Mouse (Mus musculus): ENCODE measurements around the gene Gm20388.

DNA sequence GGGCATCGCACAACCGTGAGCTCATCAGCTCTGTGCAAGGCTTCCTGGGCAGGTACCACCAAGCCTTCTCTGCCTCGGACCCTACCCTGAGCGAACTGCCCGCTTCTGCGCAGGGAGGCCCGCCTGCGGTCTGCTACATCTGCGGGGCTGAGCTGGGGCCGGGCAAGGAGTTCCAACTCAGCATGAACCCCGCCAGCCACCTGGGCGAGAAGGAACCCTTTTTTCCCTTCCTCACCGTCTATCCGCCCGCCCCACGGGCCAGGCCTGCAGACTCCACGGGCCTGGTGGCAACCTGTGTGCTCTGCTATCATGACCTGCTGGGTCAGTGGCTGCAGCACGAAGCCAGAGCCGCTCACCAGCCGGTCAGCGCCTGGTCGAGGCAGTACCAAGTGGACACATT lies 319.4 kb downstream of the Gm20388 start:
- TF ChIP-seq GATA1 (IDR thresholded peaks at IDR 0.05; ENCODE audit: low read length), result no peak
- no peak for TF ChIP-seq TAL1 (IDR thresholded peaks at IDR 0.05; ENCODE audit: low read length)

All from erythroblast, embryonic 14.5 days (primary cell).